Mouse (Mus musculus) ovary, postnatal 36 days (tissue): ENCODE results near the gene 6720489N17Rik.
A peak's percentile ranks its signal among the peaks of the same experiment; 100 is the strongest.
"Not testable (repeated sequence)": the region's sequence is repeated elsewhere in the genome, so short reads cannot be mapped to it uniquely, and the experiment has no call there.

Source experiments
- DNase-seq: peaks from one replicate; pipeline ENCODE4 v3.0.0; 2022; ENCODE audit warnings: low spot score, mixed read lengths

6720489N17Rik gene

DNA sequence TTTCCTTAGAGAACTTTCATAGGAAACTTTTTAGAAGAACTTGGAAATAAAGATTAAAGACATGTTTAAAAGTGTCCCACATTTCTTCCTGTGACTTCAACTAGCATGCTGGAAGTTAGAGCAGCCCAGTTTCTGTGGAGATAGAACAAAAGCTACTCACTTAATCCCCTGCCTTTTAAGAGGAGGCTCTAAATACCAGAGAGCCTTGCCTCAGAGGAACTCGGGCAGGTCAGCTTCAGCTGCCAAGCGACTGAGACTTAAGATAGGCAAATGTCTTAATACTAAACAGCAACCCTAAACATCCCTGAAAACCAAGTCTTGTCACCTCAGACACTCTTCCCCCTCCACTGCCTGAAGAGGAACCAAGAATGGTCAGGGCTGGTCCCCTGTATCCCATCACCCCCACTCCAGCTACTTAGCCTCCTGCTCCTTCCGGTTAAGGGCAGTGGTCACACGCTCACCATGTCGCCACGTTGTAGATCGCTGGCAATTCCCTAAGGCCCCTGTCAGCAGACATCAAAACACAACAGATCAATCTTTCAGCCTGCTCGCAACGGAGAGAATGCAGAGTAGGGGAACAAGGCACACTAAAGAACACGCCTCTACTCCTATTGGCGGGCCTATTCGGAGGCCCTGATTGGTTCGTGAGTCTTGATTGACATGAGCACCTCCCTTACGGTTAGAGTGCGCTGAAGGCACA is at the start of gene 6720489N17Rik:
Gene 6720489N17Rik, minus strand, starts transcription at position 606 of the 700 bp plus-strand sequence.
- peak; percentile 72 for DNase-seq

DNA sequence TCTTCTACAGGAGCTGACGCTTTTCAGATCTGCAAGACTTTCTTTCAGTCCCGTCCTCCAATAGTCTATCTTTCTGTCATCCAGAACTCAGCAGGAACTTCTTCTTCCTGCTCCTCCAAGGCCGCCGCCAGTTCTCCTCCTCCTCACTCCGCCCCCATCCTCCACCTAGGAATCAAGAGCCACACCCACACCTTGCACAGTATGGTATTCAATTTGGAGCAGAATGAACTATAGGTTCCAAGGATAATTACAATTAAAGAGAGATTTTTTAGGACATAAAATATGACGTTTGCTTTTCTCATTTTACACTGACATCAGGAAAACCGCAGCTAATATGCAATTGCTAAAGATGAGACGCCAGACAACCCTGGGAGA is 29.4 kb upstream of the 6720489N17Rik start:
- no peak for DNase-seq

DNA sequence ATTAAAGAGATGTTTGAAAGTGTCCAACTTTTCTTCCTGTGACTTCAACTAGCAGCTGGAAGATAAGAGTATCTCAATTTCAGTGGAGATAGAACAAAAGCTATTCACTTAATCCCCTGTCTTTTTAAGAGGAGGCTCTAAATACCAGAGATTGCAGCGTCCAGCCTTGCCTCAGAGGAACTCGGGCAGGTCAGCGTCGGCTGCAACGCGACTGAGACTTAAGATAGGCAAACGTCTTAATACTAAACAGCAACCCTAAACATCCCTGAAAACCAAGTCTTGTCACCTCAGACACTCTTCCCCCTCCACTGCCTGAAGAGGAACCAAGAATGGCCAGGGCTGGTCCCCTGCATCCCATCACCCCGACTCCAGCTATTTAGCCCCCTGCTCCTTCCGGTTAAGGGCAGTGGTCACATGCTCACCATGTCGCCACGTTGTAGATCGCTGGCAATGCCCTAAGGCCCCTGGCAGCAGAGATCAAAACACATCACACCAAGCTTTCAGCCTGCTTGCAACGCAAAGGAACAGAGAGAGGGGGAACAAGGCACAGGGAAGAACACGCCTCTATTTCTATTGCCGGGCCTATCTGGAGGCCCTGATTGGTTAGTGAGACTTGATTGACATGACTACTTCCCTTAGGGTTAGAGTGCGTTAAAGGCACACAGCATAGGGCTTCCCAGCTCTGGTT is 28.8 kb upstream of the 6720489N17Rik start:
- DNase-seq = peak; percentile 42

DNA sequence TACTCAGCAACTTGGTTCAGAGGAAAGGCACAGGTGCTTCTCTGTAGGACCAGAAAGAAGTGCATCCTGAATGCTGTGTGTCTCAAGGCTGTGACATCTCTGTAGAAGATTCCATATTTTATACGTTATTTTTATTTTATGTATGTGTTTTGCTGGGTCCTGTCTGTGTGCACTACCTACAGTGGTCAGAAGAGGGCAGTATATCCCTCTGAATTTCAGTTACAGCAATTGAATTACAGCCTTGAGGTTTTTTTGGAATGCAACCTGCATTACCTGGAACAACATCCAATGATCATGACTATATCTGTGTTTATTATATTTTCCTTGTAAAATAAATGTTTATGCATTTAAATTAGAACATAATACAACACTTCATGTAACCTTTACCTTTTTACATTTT is 3.1 kb upstream of the 6720489N17Rik start:
- DNase-seq = not testable (repeated sequence)

DNA sequence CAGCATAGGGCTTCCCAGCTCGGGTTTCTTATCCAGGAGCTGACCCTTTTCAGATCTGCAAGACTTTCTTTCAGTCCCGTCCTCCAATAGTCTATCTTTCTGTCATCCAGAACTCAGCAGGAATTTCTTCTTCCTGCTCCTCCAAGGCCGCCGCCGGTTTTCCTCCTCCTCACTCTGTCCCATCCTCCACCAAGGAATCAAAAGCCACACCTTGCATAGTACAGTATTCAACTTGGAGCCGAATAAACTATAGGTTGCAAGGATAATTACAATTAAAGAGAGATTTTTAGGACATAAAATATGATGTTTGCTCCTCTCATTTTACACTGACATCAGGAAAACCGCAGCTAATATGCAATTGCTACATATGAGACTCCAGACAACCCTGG is 289 bp upstream of the 6720489N17Rik start:
- DNase-seq = not testable (repeated sequence)

DNA sequence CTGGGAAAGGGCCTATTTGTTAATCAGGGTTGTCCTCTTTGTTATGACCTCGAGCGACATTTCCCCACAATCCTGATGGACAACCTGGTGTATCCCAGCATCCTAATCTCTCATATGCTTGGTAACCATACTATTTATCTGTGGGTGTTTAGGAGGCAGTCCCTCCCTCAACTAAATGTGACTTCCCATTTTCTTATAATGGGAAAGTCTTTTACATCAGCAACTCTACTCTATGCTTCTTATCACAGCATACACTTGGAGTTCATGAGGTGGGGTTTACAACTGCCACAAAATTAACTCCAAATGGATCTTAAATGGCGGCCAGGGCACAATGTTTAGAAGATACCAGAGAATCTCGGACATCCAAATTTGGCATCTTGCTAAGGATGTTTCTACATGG is 6.5 kb downstream of the 6720489N17Rik start:
- not testable (repeated sequence) for DNase-seq

DNA sequence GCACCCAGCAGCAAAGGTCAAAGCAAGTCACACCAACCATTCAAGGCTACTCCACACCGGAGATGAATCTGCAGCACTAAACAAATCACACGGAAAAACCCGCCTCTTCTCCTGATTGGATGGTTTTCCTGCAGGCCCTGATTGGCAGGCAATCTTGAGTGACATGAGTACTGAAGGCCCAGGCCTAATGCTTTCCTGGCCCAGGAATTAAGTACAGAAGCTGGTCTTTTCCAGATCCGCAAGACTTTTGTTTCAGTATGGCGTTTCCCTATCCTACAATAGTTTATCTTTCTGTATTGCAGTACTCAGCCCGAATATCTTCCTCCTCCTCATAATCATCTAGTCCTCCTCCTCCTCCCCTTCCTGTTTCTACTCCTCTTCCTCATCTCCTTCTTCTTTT is 52.9 kb downstream of the 6720489N17Rik start, which contains the start of gene Zfp934:
Gene Zfp934, minus strand, starts transcription at position 101 of the 400 bp plus-strand sequence.
- not testable (repeated sequence) for DNase-seq

DNA sequence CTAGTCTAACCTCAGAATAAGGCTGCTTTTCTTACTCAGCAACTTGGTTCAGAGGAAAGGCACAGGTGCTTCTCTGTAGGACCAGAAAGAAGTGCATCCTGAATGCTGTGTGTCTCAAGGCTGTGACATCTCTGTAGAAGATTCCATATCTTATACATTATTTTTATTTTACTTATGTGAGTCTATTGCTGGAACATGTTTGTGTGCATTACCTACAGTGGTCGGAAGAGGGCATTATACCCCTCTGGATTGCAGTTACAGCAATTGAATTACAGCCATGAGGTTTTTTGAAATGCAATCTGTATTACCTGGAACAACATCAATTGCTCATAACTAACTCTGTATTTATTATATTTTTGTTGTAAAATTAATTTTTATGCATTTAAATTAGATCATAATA is 62.3 kb downstream of the 6720489N17Rik start:
- DNase-seq = not testable (repeated sequence)

DNA sequence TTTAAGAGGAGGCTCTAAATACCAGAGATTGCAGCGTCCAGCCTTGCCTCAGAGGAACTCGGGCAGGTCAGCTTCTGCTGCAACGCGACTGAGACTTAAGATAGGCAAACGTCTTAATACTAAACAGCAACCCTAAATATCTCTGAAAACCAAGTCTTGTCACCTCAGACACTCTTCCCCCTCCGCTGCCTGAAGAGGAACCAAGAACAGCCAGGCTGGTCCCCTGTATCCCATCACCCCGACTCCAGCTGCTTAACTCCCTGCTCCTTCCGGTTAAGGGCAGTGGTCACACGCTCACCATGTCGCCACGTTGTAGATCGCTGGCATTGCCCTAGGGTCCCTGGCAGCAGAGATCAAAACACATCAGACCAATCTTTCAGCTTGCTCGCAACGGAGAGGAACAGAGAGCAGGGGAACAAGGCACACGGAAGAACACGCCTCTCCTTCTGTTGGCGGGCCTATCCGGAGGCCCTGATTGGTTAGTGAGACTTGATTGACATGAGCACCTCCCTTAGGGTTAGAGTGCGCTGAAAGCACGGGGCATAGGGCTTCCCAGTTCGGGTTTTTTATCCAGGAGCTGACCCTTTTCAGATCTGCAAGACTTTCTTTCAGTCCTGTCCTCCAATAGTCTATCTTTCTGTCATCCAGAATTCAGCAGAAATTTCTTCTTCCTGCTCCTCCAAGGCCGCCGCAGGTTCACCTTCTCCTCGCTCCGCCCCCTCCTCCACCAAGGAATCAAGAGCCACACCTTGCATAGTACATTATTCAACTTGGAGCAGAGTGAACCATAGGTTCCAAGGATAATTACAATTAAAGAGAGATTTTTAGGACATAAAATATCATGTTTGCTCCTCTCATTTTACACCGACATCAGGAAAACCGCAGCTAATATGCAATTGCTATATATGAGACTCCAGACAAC is 65.5 kb downstream of the 6720489N17Rik start, which contains the start of gene Zfp935:
Gene Zfp935, minus strand, starts transcription at position 323 of the 922 bp plus-strand sequence.
- peak; percentile 64 for DNase-seq
